ENCODE assay signal across 26 mouse cellular contexts in the genomic region with DNA sequence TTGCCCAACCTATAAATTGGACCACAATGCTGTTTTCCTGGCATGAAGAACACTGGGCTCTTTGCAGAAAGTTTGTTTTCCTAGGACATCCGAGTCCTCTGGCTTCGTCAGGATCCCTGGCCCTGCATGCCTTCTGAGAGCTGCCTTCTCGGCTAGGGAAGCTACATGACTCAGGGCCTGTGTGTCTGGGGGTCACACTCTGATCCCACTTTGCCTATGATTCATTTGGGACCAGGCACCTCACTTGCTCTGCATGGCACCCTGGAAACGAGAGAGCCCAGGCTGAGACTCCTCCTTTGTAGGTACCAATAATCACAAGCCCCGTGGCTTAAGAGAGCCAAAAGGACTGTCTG. TPM values are rescaled to one million over a fixed set of nuclear protein-coding genes. Genes with fewer than 3 reads are reported as not detected.
A peak's percentile ranks its signal among the peaks of the same experiment; 100 is the strongest.
DNase-seq lines count a peak whose midpoint lies in the region; ATAC-seq lines count a peak whose summit lies in the region.
"Had no signal": no experiment of that assay in that cellular context is flagged by ENCODE, and none has a peak within 500 bp of the region (broad histone marks: within the 10 kb centered on the region; RNA-seq: fewer than 3 reads in every experiment).

No protein-coding gene starts in this region.

- no peak overlapping the region for H3K4me2 ChIP-seq in heart, embryonic 13.5 days
- no peak overlapping the region for H3K4me2 ChIP-seq in heart, embryonic 16.5 days (ENCODE audit: low read depth, low read length)
- H3K4me2 ChIP-seq: embryonic facial prominence, embryonic 13.5 days; forebrain, embryonic 12.5 days; forebrain, embryonic 15.5 days; hindbrain, embryonic 14.5 days had no signal

- no peak for ATAC-seq in heart, embryonic 13.5 days (ENCODE audit: extremely low read depth, insufficient number of reproducible peaks, low FRiP score, low TSS enrichment)
- no peak for ATAC-seq in heart, embryonic 16.5 days (replicated peaks; ENCODE audit: extremely low read depth, insufficient read depth, low FRiP score)
- ATAC-seq: activated CD4-positive, CD25-positive, alpha-beta regulatory T cell, adult 4 months; forebrain, embryonic 15.5 days; hindbrain, postnatal 0 days; inflammation-experienced regulatory T-cells, adult 6 months; intestine, embryonic 16.5 days had no signal

- peak; percentile 64 for DNase-seq in heart, adult 11 months
- no peak for DNase-seq in heart, postnatal 25 days (ENCODE audit: low spot score)
- no peak for DNase-seq in heart, adult 18-20 months
- no peak for DNase-seq in heart, postnatal 14 days
- DNase-seq: adrenal gland, adult 8-10 months; adrenal gland, postnatal 25 days; cerebellum, adult 11-12 months; cerebellum, adult 8-10 months; cerebellum, postnatal 36 days; embryo, embryonic 11 days; gastrocnemius, postnatal 25 days; heart, postnatal 36 days; kidney, adult 18-20 months; kidney, adult 9 months had no signal

- H3K9me3 ChIP-seq in heart, embryonic 13.5 days: no peaks in the 10 kb centered on the region
- no peaks in the 10 kb centered on the region for H3K9me3 ChIP-seq in heart, embryonic 16.5 days (replicated peaks; ENCODE audit: control insufficient read depth, low read length)
- H3K9me3 ChIP-seq: embryonic facial prominence, embryonic 10.5 days; embryonic facial prominence, embryonic 13.5 days; forebrain, embryonic 12.5 days; forebrain, embryonic 15.5 days had no signal

- WGBS in heart, embryonic 13.5 days: 54% methylated on average over 5 of the region's 5 CpGs
- WGBS in heart, embryonic 16.5 days: 59% methylated on average over 5 of the region's 5 CpGs

- H3K4me1 ChIP-seq in heart, embryonic 13.5 days: peaks cover 43% of the 10 kb centered on the region
- H3K4me1 ChIP-seq in heart, embryonic 16.5 days (ENCODE audit: control insufficient read depth, insufficient read depth, low read length): peaks cover 32% of the 10 kb centered on the region
- H3K4me1 ChIP-seq: forebrain, embryonic 15.5 days had no signal

- H3K4me3 ChIP-seq in heart, embryonic 13.5 days: no peak overlapping the region
- no peak overlapping the region for H3K4me3 ChIP-seq in heart, embryonic 16.5 days (ENCODE audit: low read length)
- H3K4me3 ChIP-seq: embryonic facial prominence, embryonic 10.5 days; embryonic facial prominence, embryonic 13.5 days; erythroblast, embryonic 14.5 days; forebrain, embryonic 12.5 days; forebrain, embryonic 15.5 days had no signal

- no peaks in the 10 kb centered on the region for H3K27me3 ChIP-seq in heart, embryonic 13.5 days (replicated peaks)
- H3K27me3 ChIP-seq in heart, embryonic 16.5 days (ENCODE audit: control insufficient read depth, insufficient read depth, low read length): no peaks in the 10 kb centered on the region
- H3K27me3 ChIP-seq: embryonic facial prominence, embryonic 13.5 days; forebrain, embryonic 12.5 days; forebrain, embryonic 15.5 days had no signal

- intact Hi-C loops in heart, postnatal 25 days (cut with DNase I): no loop called here
- intact Hi-C loops in heart, postnatal 14 days (cut with DNase I): no loop called here

- H3K27ac ChIP-seq in heart, embryonic 13.5 days (replicated peaks): peak overlapping the region; percentile 89
- peak overlapping the region; percentile 82 for H3K27ac ChIP-seq in heart, embryonic 16.5 days (ENCODE audit: low read length)
- H3K27ac ChIP-seq: embryonic facial prominence, embryonic 10.5 days; embryonic facial prominence, embryonic 13.5 days; forebrain, embryonic 12.5 days; forebrain, embryonic 15.5 days; hindbrain, embryonic 14.5 days; hindbrain, postnatal 0 days had no signal

- H3K9ac ChIP-seq in heart, embryonic 13.5 days: peak overlapping the region; percentile 59; the same call in 1 of the 2 replicates
- H3K9ac ChIP-seq in heart, embryonic 16.5 days (ENCODE audit: low read length): no peak overlapping the region
- H3K9ac ChIP-seq: embryonic facial prominence, embryonic 13.5 days; forebrain, embryonic 12.5 days; forebrain, embryonic 15.5 days; hindbrain, embryonic 14.5 days had no signal

- no peaks in the 10 kb centered on the region for H3K36me3 ChIP-seq in heart, embryonic 13.5 days
- H3K36me3 ChIP-seq in heart, embryonic 16.5 days (ENCODE audit: control insufficient read depth, insufficient read depth): no peaks in the 10 kb centered on the region
- H3K36me3 ChIP-seq: embryonic facial prominence, embryonic 10.5 days; embryonic facial prominence, embryonic 13.5 days; forebrain, embryonic 12.5 days; forebrain, embryonic 15.5 days had no signal

RNA-seq across cellular contexts. Expression of a gene that starts 43.1 kb away (rescaled TPM):
- 1 to 10 TPM; 4.2 to 4.4 TPM for total RNA-seq in heart, postnatal 25 days (2021)
- 8.8 and 9.7 TPM in 2 replicates for polyA plus RNA-seq in heart, embryonic 13.5 days (2015; fragmentation: Nextera tagmentation; extraction: Ambion mirVana)
- total RNA-seq in heart, adult 18-20 months (2021): 1 to 10 TPM; 3.4 to 3.8 TPM
- 5.1 and 6.5 TPM in 2 replicates for polyA plus RNA-seq in heart, embryonic 16.5 days (2015; fragmentation: Nextera tagmentation; extraction: Ambion mirVana)
- 1 to 10 TPM; 4.5 to 5.9 TPM for total RNA-seq in heart, postnatal 14 days (2021)
- polyA plus RNA-seq: activated CD4-positive, CD25-positive, alpha-beta regulatory T cell, adult 4 months; erythroblast, embryonic 14.5 days; inflammation-experienced regulatory T-cells, adult 6 months had no signal
